Mouse (Mus musculus): ENCODE measurements at regions not wholly inside any gene's neighbourhood (a gene's known extent, or its start where the extent isn't known, plus 50 kb on each side); places are given as distances from the start of the nearest gene placed in this dataset.

GRCm38 (mm10) chr2:28141975-28142374, 50.8 kb upstream of the Olfm1 start:
- DNase-seq (ENCODE audit: low read depth, low spot score), result no peak

- peak; percentile 37 for DNase-seq (ENCODE audit: low read depth, low spot score)
Observed at GRCm38 (mm10) chr2:28141556-28141955, 51.2 kb upstream of the Olfm1 start.

GRCm38 (mm10) chr2:28138583-28138982, 53.9 kb upstream of the Fcnb start:
- no peak for DNase-seq (ENCODE audit: low read depth, low spot score)

GRCm38 (mm10) chr2:28134605-28135004, 49.9 kb upstream of the Fcnb start:
- no peak for DNase-seq (ENCODE audit: low read depth, low spot score)

Data from c-Kit-negative CD71-positive TER-119-positive erythroid progenitor cells, embryonic 14.5 days (primary cell).